Mouse (Mus musculus): Measurements from ENCODE around the gene Rab11fip5. TPM values are rescaled to one million over a fixed set of nuclear protein-coding genes. Genes with fewer than 3 reads are reported as not detected.
A peak's percentile ranks its signal among the peaks of the same experiment; 100 is the strongest.

The Rab11fip5 gene
- total RNA-seq (2021): 10 to 100 TPM; 24.5 to 32.4 TPM
- long read RNA-seq, experiment 1, full-length matches to known transcripts: 9 of 26 reads
- long read RNA-seq, experiment 1, partial matches to known transcripts: 8 of 26 reads
- long read RNA-seq, experiment 1, other reads (novel, unspliced or antisense): 9 of 26 reads
- long read RNA-seq, experiment 2, full-length matches to known transcripts: 25 of 34 reads
- long read RNA-seq, experiment 2, partial matches to known transcripts: 2 of 34 reads
- long read RNA-seq, experiment 2, other reads (novel, unspliced or antisense): 7 of 34 reads

GRCm38 (mm10) chr6:85373951-85374733, at the start of gene Rab11fip5:
TSS of gene Rab11fip5 (minus strand) at chr6:85374634.
- DNase-seq: peak; percentile 65

DNA sequence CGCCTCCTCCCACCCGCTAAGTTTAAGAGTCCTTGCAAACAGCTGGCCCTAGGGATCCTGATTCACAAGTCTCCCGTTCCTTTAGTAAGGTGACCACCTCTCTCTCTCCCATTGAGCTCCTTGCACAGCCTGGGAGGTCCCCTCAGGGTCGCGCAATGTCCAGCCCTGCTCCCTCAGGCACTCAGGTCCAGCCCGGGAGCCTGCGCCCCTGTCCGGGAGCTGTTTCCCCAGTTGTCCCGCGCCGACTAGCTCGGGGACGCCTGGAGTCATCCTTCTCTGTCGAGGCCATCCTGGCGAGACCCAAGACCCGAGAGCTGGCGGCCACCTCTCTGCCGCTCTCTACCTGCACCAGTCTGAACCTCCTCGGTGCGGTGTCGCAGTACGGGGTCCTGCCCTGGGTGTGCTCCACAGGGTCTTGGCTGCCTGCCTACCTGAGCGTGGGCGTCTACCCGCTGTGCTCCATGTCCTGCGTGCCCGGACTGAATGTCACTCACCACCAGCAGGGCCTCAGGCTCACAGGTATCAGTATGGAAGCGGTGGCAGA, 49.5 kb upstream of the Rab11fip5 start, which contains the start of gene Noto:
Gene Noto, plus strand, starts transcription at position 51 of the 544 bp plus-strand sequence.
- no peak for DNase-seq

DNA sequence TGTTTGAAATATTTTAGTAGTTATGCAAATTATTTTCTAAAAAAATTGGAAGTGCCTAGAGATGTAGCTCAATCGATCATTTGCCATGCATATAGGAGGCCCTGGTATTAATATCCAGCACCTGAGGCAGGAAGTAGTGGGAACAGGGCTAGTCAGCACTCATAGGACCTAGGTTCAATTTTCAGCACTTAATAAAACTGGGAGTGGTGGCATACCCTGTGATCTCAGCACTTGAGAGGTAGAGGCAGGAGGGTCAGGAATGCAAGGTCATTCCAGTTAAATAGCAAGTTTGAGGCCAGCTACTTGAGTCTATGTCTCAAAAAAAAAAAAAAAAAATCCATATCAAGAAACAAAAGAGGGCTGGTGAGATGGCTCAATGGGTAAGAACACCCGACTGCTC, 44.7 kb upstream of the Rab11fip5 start:
- DNase-seq: no peak

- no peak for DNase-seq
Measured at GRCm38 (mm10) chr6:85415829-85416228, 41.4 kb upstream of the Rab11fip5 start.

DNA sequence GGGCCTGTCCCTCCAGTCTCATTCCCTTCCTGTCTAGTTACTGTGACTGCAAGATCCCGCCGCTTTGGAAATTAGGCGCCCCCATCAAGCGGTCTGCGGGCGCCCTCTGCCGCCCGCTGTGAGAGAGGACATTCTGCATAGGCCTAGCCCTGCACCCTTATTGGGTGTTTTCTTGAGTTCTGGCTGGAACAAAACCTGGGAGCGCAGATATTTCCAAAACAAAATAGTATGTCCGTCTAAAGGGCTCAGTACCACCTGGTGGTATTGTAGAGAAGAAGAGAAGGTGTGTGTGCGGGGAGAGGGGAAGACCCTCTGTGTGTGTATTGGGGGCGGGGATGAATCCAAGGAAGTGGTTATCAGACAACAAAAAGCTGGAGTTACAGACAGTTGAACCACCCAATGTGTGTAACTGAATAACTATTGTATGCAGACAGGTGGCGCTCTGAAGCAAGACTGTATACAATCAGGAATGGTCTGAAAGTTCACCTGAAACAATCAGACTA, 36.4 kb upstream of the Rab11fip5 start:
- peak; percentile 78 for DNase-seq

DNA sequence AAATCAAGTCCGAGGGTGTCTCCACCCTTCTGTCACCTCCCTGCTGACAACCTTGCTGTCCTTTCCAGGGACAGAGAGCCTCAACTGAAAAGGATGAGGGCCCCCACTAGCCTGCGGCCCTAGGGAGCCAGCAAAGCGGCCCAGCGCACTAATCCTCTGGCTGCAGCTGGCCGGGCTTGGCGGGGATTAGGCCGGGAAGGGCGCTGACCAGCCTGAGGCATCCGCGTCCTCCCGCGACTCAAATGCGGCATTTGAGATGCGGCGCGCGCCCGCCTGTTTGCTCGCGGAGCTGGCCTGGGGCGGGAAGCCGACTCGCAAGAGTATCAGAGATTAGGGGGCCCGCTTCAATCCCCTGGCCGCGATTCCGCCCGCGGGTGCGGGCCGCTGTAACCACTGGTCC, 34.6 kb upstream of the Rab11fip5 start:
- peak; percentile 25 for DNase-seq

GRCm38 (mm10) chr6:85403039-85403438, 28.6 kb upstream of the Rab11fip5 start:
- DNase-seq: no peak

DNA sequence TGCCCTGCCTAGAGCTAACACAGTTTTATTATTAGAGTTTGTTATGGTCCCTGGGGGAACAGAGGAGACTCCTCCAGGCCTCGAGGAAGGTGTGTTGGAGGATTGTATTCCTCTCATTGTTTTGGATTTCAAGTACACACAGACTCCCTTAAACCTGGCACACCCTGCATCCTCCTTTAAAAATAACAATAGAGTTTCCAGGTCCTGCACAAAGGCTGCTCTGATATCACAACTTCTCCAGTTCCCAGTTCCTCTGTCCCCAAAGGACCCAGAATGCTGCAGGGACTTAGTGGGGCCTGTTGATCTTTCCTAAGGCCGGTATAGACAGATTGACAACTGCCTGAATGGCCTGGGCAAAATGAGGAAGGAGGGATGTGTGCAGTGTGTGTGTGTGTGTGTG, 28.2 kb upstream of the Rab11fip5 start:
- no peak for DNase-seq

DNA sequence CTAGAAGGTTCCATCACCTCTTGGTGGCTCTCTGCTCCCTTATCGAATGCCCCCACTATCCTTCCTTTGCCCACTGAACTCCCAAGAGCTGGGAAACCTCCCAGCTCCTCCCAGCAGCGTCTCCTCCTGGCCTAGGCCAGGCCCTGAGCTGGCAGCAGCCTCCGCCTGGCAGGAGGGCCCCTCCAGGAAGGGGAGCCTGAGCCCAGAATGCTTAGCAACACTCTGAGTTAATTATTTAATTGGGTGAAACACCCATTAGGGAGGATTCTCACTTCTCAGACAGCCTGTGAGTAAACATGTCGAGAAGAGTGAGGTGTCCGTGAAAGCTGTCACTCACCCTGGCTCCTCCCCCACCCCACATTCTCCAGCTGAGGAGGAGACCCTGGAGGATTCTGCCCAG, 25.3 kb upstream of the Rab11fip5 start:
- no peak for DNase-seq

- peak; percentile 69 for DNase-seq
Measured at GRCm38 (mm10) chr6:85397165-85397564, 22.7 kb upstream of the Rab11fip5 start.

GRCm38 (mm10) chr6:85395360-85395759, 20.9 kb upstream of the Rab11fip5 start:
- DNase-seq: no peak

GRCm38 (mm10) chr6:85391803-85392202, 17.4 kb upstream of the Rab11fip5 start:
- DNase-seq: peak; percentile 82

GRCm38 (mm10) chr6:85388608-85389007, 14.2 kb upstream of the Rab11fip5 start:
- DNase-seq: no peak

- DNase-seq: no peak
Measured at GRCm38 (mm10) chr6:85382791-85383190, 8.4 kb upstream of the Rab11fip5 start.

DNA sequence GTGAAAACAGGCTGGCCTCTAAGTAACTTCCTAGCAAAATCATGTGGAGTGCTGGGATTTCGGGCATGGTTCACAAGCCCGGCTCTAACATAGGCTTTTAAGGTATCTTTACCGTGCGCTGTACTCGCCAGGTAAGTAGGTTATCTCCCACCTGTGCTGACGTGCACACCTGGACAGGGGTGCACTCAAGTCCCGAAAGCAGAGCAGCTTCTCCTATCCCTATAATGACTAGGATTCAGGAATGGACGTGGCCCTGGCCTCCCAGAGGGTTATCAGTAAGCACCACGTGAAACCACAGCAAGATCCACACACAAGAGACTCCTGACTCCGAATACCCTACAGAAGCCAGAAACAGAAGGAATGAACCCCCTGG, 7.2 kb upstream of the Rab11fip5 start:
- DNase-seq: no peak

GRCm38 (mm10) chr6:85380901-85381647, 6.6 kb upstream of the Rab11fip5 start:
- no peak for DNase-seq

GRCm38 (mm10) chr6:85380201-85380900, 5.9 kb upstream of the Rab11fip5 start:
- DNase-seq: peak; percentile 87

- DNase-seq: no peak
Measured at GRCm38 (mm10) chr6:85378629-85379028, 4.2 kb upstream of the Rab11fip5 start.

GRCm38 (mm10) chr6:85377876-85378275, 3.4 kb upstream of the Rab11fip5 start:
- DNase-seq: no peak

GRCm38 (mm10) chr6:85377066-85377734, 2.8 kb upstream of the Rab11fip5 start:
- DNase-seq: no peak

DNA sequence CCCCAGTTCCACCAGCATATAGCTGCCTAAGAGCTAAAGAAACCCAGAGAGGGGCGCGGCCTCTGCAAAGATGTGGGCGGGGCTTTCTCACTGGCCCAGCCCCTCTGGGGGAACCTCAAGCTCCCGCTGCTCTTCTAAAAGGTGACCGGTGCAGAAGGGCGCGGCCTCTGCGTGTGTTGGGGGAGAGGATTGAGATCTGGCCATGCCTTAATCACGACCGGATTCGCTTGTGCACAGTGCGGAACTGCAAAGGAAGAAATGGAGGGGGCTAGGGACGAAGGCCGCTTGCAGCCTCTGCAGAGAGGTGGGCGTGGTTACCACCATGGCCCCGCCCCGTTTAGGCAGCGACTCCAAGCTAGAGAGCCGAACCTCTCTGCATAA, 290 bp upstream of the Rab11fip5 start:
- DNase-seq: peak; percentile 99
